13 mouse cellular contexts compared by ENCODE assay signal in the genomic region with DNA sequence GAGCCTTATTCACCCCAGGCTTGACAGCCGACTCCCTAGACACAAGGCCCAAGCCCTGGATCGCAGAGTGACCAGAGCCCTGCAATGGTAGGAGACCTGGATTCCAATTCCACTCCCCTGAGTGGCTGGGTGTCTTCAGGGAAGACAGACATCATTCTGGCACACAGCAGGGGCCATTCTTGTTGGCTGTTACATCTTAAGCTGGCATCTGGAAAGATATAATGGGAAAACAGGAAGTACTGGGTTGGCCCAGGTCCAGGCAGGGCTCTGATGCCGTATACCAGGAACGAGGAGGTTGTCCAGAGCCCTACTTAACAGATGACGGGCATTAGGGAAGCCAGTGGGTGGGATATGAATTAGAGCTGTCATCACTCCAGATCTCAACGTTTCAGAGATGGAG. TPM values are rescaled to one million over a fixed set of nuclear protein-coding genes. Genes with fewer than 3 reads are reported as not detected.
DNase-seq lines count a peak whose midpoint lies in the region; ATAC-seq and TF ChIP-seq lines count a peak whose summit lies in the region.
"Had no signal": no experiment of that assay in that cellular context is flagged by ENCODE, and none has a peak within 500 bp of the region (broad histone marks: within the 10 kb centered on the region; RNA-seq: fewer than 3 reads in every experiment).

No protein-coding gene starts in this region.

- no peak overlapping the region for H3K27ac ChIP-seq in hindbrain, embryonic 13.5 days
- H3K27ac ChIP-seq in hindbrain, embryonic 12.5 days: no peak overlapping the region
- no peak overlapping the region for H3K27ac ChIP-seq in lung, postnatal 0 days (ENCODE audit: low read length)
- H3K27ac ChIP-seq: left cerebral cortex, adult 2 months; liver, embryonic 13.5 days had no signal

- H3K4me1 ChIP-seq in hindbrain, embryonic 13.5 days (replicated peaks): 0 out of 2 replicates have a peak, but pooled peaks cover 4% of the 10 kb centered on the region
- 0 out of 2 replicates have a peak, but pooled peaks cover 2% of the 10 kb centered on the region for H3K4me1 ChIP-seq in hindbrain, embryonic 12.5 days
- H3K4me1 ChIP-seq in lung, postnatal 0 days (ENCODE audit: insufficient read depth, low read depth, low read length): no peaks in the 10 kb centered on the region
- H3K4me1 ChIP-seq: liver, embryonic 13.5 days had no signal

- 51% methylated on average over 6 of the region's 6 CpGs for WGBS in hindbrain, embryonic 13.5 days
- WGBS in hindbrain, embryonic 12.5 days: 67% methylated on average over 6 of the region's 6 CpGs
- 30% methylated on average over 6 of the region's 6 CpGs for WGBS in lung, postnatal 0 days

- TF ChIP-seq EP300 in lung, postnatal 0 days (IDR thresholded peaks at IDR 0.05): no peak

- TF ChIP-seq CTCF in lung, postnatal 0 days (IDR thresholded peaks at IDR 0.05): no peak

- H3K27me3 ChIP-seq in hindbrain, embryonic 13.5 days: no peaks in the 10 kb centered on the region
- no peaks in the 10 kb centered on the region for H3K27me3 ChIP-seq in hindbrain, embryonic 12.5 days
- no peaks in the 10 kb centered on the region for H3K27me3 ChIP-seq in lung, postnatal 0 days (replicated peaks; ENCODE audit: insufficient read depth, low read length)
- H3K27me3 ChIP-seq: liver, embryonic 13.5 days had no signal

- no peak overlapping the region for H3K9ac ChIP-seq in hindbrain, embryonic 13.5 days
- H3K9ac ChIP-seq in hindbrain, embryonic 12.5 days: no peak overlapping the region; the same call in 1 of the 2 replicates
- no peak overlapping the region for H3K9ac ChIP-seq in lung, postnatal 0 days (replicated peaks; ENCODE audit: low read depth)
- H3K9ac ChIP-seq: liver, embryonic 13.5 days had no signal

- peak; percentile 25 for DNase-seq in lung, postnatal 0 days (ENCODE audit: low spot score)
- no peak for DNase-seq in lung, postnatal 4 days
- DNase-seq in Muller cell, postnatal 12 days (ENCODE audit: inconsistent ontology term): peak; percentile 11
- peak; percentile 44 for DNase-seq in lung, postnatal 10 days
- DNase-seq in right cerebral cortex, adult 2 months (ENCODE audit: low spot score in 2 of 2): no peak
- DNase-seq: gastrocnemius, postnatal 36 days; liver, embryonic 13.5 days had no signal

- H3K4me2 ChIP-seq in hindbrain, embryonic 13.5 days: no peak overlapping the region
- no peak overlapping the region for H3K4me2 ChIP-seq in hindbrain, embryonic 12.5 days (replicated peaks)
- no peak overlapping the region for H3K4me2 ChIP-seq in lung, postnatal 0 days (replicated peaks; ENCODE audit: low read depth, low read length)
- H3K4me2 ChIP-seq: liver, embryonic 13.5 days had no signal

- peaks cover 26% of the 10 kb centered on the region for H3K36me3 ChIP-seq in hindbrain, embryonic 13.5 days
- peaks cover 24% of the 10 kb centered on the region for H3K36me3 ChIP-seq in hindbrain, embryonic 12.5 days
- H3K36me3 ChIP-seq in lung, postnatal 0 days (ENCODE audit: insufficient read depth, low read length): 0 out of 2 replicates have a peak, but pooled peaks cover 2% of the 10 kb centered on the region
- H3K36me3 ChIP-seq: liver, embryonic 13.5 days had no signal

- H3K9me3 ChIP-seq in hindbrain, embryonic 13.5 days: no peaks in the 10 kb centered on the region
- no peaks in the 10 kb centered on the region for H3K9me3 ChIP-seq in hindbrain, embryonic 12.5 days (replicated peaks)
- no peaks in the 10 kb centered on the region for H3K9me3 ChIP-seq in lung, postnatal 0 days (ENCODE audit: low read length)
- H3K9me3 ChIP-seq: liver, embryonic 13.5 days had no signal

- peak; percentile 23; the same call in 1 of the 2 replicates for ATAC-seq in hindbrain, embryonic 13.5 days (ENCODE audit: low FRiP score)
- ATAC-seq in hindbrain, embryonic 12.5 days (ENCODE audit: low FRiP score): no peak
- ATAC-seq in lung, postnatal 0 days: peak; percentile 22; the same call in 1 of the 2 replicates

- no peak overlapping the region for H3K4me3 ChIP-seq in hindbrain, embryonic 13.5 days
- H3K4me3 ChIP-seq in hindbrain, embryonic 12.5 days: no peak overlapping the region
- no peak overlapping the region for H3K4me3 ChIP-seq in lung, postnatal 0 days (ENCODE audit: low read depth, low read length)
- H3K4me3 ChIP-seq: left cerebral cortex, adult 2 months; liver, embryonic 13.5 days had no signal

RNA-seq across cellular contexts. Expression of a gene that starts 28.1 kb away (rescaled TPM):
- polyA plus RNA-seq in hindbrain, embryonic 13.5 days (2015; fragmentation: Nextera tagmentation; extraction: Ambion mirVana): 22.5 and 27.2 TPM in 2 replicates
- polyA plus RNA-seq in hindbrain, embryonic 12.5 days (2016; fragmentation: Nextera tagmentation; extraction: Ambion mirVana): 38.4 and 41.2 TPM in 2 replicates
- 8.8 and 10.0 TPM in 2 replicates for polyA plus RNA-seq in lung, postnatal 0 days (2015; fragmentation: Nextera tagmentation; extraction: Ambion mirVana)

RNA-seq across cellular contexts. Expression of a gene that starts 38.6 kb away (rescaled TPM):
- polyA plus RNA-seq in hindbrain, embryonic 13.5 days (2015; fragmentation: Nextera tagmentation; extraction: Ambion mirVana): not detected in 2 replicates
- polyA plus RNA-seq in hindbrain, embryonic 12.5 days (2016; fragmentation: Nextera tagmentation; extraction: Ambion mirVana): not detected in 2 replicates
- not detected in 2 replicates for polyA plus RNA-seq in lung, postnatal 0 days (2015; fragmentation: Nextera tagmentation; extraction: Ambion mirVana)
- polyA plus RNA-seq: cortical plate, adult 2 months; liver, embryonic 13.5 days; midbrain, embryonic 14.5 days; thymus, adult 2 months had no signal

RNA-seq across cellular contexts. Expression of a gene that starts 40.9 kb away (rescaled TPM):
- polyA plus RNA-seq in hindbrain, embryonic 13.5 days (2015; fragmentation: Nextera tagmentation; extraction: Ambion mirVana): 741 and 764 TPM in 2 replicates
- polyA plus RNA-seq in hindbrain, embryonic 12.5 days (2016; fragmentation: Nextera tagmentation; extraction: Ambion mirVana): 746 and 747 TPM in 2 replicates
- 375 and 393 TPM in 2 replicates for polyA plus RNA-seq in lung, postnatal 0 days (2015; fragmentation: Nextera tagmentation; extraction: Ambion mirVana)

RNA-seq across cellular contexts. Expression of a gene that starts 41.0 kb away (rescaled TPM):
- 14.6 and 14.7 TPM in 2 replicates for polyA plus RNA-seq in hindbrain, embryonic 13.5 days (2015; fragmentation: Nextera tagmentation; extraction: Ambion mirVana)
- polyA plus RNA-seq in hindbrain, embryonic 12.5 days (2016; fragmentation: Nextera tagmentation; extraction: Ambion mirVana): 11.9 and 12.1 TPM in 2 replicates
- 6.8 and 7.2 TPM in 2 replicates for polyA plus RNA-seq in lung, postnatal 0 days (2015; fragmentation: Nextera tagmentation; extraction: Ambion mirVana)

RNA-seq across cellular contexts. Expression of a gene that starts 49.3 kb away (rescaled TPM):
- polyA plus RNA-seq in hindbrain, embryonic 13.5 days (2015; fragmentation: Nextera tagmentation; extraction: Ambion mirVana): 27.8 and 32.4 TPM in 2 replicates
- 29.3 and 31.8 TPM in 2 replicates for polyA plus RNA-seq in hindbrain, embryonic 12.5 days (2016; fragmentation: Nextera tagmentation; extraction: Ambion mirVana)
- 11.4 and 12.6 TPM in 2 replicates for polyA plus RNA-seq in lung, postnatal 0 days (2015; fragmentation: Nextera tagmentation; extraction: Ambion mirVana)

Comparison
In these comparisons a context has a peak if more than half of its experiments do, and no peak if none do; other contexts are left out.
1. DNase-seq: peak in lung, postnatal 0 days (single experiment), Muller cell, postnatal 12 days (single experiment) and lung, postnatal 10 days (single experiment); none in lung, postnatal 4 days (0 of 2) and right cerebral cortex, adult 2 months (0 of 2).